Mouse (Mus musculus): ENCODE data around the gene Gabpa.
A peak's percentile ranks its signal among the peaks of the same experiment; 100 is the strongest.

DNA sequence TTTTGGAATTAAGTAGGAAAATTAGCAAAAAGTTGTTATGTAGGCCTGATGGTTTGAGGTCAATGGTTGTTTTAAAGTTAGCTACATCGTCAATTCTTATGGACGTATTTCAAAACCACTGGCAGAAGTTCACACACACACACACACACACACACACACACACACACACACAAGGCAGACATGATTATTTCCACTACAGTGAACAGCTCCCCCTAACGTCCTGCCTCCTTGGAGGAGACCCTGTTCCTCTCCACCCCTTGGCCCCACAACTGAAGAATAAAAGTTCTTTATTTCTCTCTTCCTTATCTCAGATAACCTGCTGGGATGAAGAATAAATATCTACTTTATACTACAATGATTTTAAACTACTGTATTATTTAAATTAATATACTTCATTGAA lies 39.4 kb upstream of the Gabpa start:
- TF ChIP-seq CTCF (IDR thresholded peaks at IDR 0.05) (peak; percentile 35), EP300 (IDR thresholded peaks at IDR 0.05) (no peak)
